Mouse (Mus musculus) liver, adult 2 months (tissue): ENCODE results near the gene Gm614. TPM values are rescaled to one million over a fixed set of nuclear protein-coding genes. Genes with fewer than 3 reads are reported as not detected.

ENCODE experiments used
- DNase-seq: peaks from one replicate; pipeline ENCODE4 v3.0.0-alpha.2; 2011; ENCODE audit warnings: low read depth, low spot score; ENCODE audit errors: extremely low read depth
- H3K27ac ChIP-seq: fragments of 200-500 bp; replicated peaks from 2 replicates; pipeline ENCODE4 v1.5.1; 2012; ENCODE audit warnings: low read depth, mild to moderate bottlenecking, control low read depth, inconsistent platforms, low read length; ENCODE audit not compliant: insufficient read depth
- H3K27me3 ChIP-seq: fragments of 200-500 bp; 2 replicates; pipeline ENCODE4 v1.6.1; 2012; ENCODE audit warnings: mild to moderate bottlenecking, moderate library complexity, low read length, inconsistent platforms; ENCODE audit not compliant: control insufficient read depth, insufficient read depth
- H3K36me3 ChIP-seq: fragments of 200-500 bp; 2 replicates; pipeline ENCODE4 v1.6.1; 2012; ENCODE audit warnings: low read length, inconsistent platforms; ENCODE audit not compliant: control insufficient read depth, insufficient read depth
- H3K4me1 ChIP-seq: fragments of 200-500 bp; 2 replicates; pipeline ENCODE4 v1.6.1; 2011; ENCODE audit warnings: low read length; ENCODE audit not compliant: control insufficient read depth, insufficient read depth
- H3K4me3 ChIP-seq: fragments of 200-500 bp; 2 replicates; pipeline ENCODE4 v1.5.1; 2011; ENCODE audit warnings: low read depth, mild to moderate bottlenecking, control low read depth, low read length, moderate library complexity; ENCODE audit not compliant: insufficient read depth
- H3K79me2 ChIP-seq: fragments of 200-500 bp; 2 replicates; pipeline ENCODE4 v1.6.1; 2012; ENCODE audit warnings: inconsistent platforms, mild to moderate bottlenecking, low read length, moderate library complexity; ENCODE audit not compliant: control insufficient read depth, insufficient read depth
- H3K9ac ChIP-seq: fragments of 200-500 bp; 2 replicates; pipeline ENCODE4 v1.6.1; 2012; ENCODE audit warnings: low read depth, mild to moderate bottlenecking, control low read depth, inconsistent platforms, low read length
- CTCF ChIP-seq: fragments of 200-500 bp; IDR thresholded peaks from 2 replicates; pipeline ENCODE4 v1.5.1; 2011; ENCODE audit warnings: low read depth, low read length, control low read depth
- POLR2A ChIP-seq: fragments of 200-500 bp; IDR thresholded peaks from 2 replicates; pipeline ENCODE4 v1.6.1; 2011; ENCODE audit warnings: low read length, control low read depth; ENCODE audit not compliant: insufficient read depth; ENCODE audit errors: extremely low read depth
- WGBS: fragments of 180-500 bp; shearing (Covaris S2); methylation state at CpG from one replicate; pipeline ENCODE4 v1.1.7; 2018; 5-methylcytosine and 5-hydroxymethylcytosine counted together
- polyA plus RNA-seq: library from polyadenylated mRNA; depleted of rRNA; stranded (reverse); fragments of >200 nt; gene quantifications from 2 replicates; pipeline ENCODE4 v1.2.3, GENCODE M21; 2012; rRNA removed
- total RNA-seq: library from RNA; depleted of rRNA; stranded (reverse); fragments of >200 nt; gene quantifications from 2 replicates; pipeline ENCODE4 v1.2.3, GENCODE M21; 2014; rRNA removed

Gene Gm614
- total RNA-seq (not detected in 2 replicates), polyA plus RNA-seq (not detected in 2 replicates)

DNA sequence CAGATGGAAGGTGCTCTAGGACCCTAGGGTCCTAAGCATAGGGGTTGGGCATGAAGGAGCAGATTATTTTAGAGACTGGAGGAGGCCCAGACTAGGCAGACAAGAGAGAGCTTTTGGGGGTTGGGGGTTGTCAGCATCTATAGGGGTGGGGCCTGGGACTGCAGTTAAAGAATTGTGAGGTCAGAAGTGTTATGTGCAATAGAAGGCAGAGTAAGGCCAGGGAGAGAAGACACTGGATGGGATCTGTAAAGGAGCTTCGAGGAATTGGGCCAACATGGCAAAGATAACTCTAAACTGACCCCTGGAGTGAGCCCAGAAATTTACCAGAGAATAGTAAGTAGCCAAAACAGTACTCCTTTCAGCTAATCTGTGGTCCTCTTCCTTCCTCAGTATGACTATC, at the start of gene Gm614:
Gm614 (minus strand) TSS at position 101 of the 400 bp plus-strand sequence.
- H3K36me3 ChIP-seq, result no peaks in the 10 kb centered on the region
- H3K27ac ChIP-seq, result no peak within 1 kb of the TSS
- DNase-seq, result no peak
- no peak for TF ChIP-seq POLR2A
- TF ChIP-seq CTCF, result no peak
- no peaks in the 10 kb centered on the region for H3K27me3 ChIP-seq
- H3K79me2 ChIP-seq, result no peaks in the 10 kb centered on the region
- no peak within 1 kb of the TSS for H3K4me3 ChIP-seq
- no peak within 1 kb of the TSS for H3K9ac ChIP-seq
- H3K4me1 ChIP-seq, result no peaks in the 10 kb centered on the region; the same call in 1 of the 2 replicates
- WGBS, result 94% methylated on average over 1 of the region's 1 CpGs

GRCm38 (mm10) chrX:101309299-101309698, 45.5 kb upstream of the Gm614 start:
- TF ChIP-seq CTCF (no peak), POLR2A (no peak)
- no peak for DNase-seq
- no peak overlapping the region for H3K9ac ChIP-seq
- H3K4me3 ChIP-seq, result no peak overlapping the region
- no peaks in the 10 kb centered on the region for H3K36me3 ChIP-seq
- 92% methylated on average over 5 of the region's 5 CpGs for WGBS
- no peaks in the 10 kb centered on the region for H3K79me2 ChIP-seq
- no peak overlapping the region for H3K27ac ChIP-seq
- no peaks in the 10 kb centered on the region for H3K27me3 ChIP-seq
- no peaks in the 10 kb centered on the region for H3K4me1 ChIP-seq

DNA sequence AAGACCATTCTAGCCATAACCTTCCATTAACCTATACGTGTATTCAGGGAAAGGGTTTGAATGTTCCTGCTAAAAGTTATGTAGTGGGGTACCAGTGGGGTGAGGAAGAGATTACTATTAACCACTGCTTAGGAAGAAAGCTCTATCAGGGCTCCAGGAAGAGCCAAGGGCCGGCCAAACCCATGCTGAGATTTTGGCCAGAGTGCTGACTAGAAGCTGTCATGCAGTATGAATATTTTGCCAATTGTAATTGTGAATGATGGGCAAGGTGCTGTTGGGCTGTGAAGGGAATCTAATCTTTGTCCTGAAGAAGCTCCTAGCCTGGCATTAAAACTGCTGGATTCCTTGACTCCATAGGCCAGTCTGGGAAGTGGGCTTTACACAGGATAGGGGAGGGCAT, 40.9 kb upstream of the Gm614 start:
- no peak for DNase-seq
- no peak overlapping the region for H3K27ac ChIP-seq
- H3K4me3 ChIP-seq, result no peak overlapping the region
- no peaks in the 10 kb centered on the region for H3K79me2 ChIP-seq
- no peaks in the 10 kb centered on the region for H3K36me3 ChIP-seq
- no peak for TF ChIP-seq CTCF
- no peak for TF ChIP-seq POLR2A
- no peaks in the 10 kb centered on the region for H3K27me3 ChIP-seq
- no peak overlapping the region for H3K9ac ChIP-seq
- 79% methylated on average over 2 of the region's 2 CpGs for WGBS
- H3K4me1 ChIP-seq, result no peaks in the 10 kb centered on the region

- H3K4me1 ChIP-seq, result no peaks in the 10 kb centered on the region; the same call in 1 of the 2 replicates
- 0 out of 2 replicates have a peak, but pooled peaks cover 3% of the 10 kb centered on the region for H3K27me3 ChIP-seq
- no peaks in the 10 kb centered on the region for H3K79me2 ChIP-seq
- H3K27ac ChIP-seq, result no peak overlapping the region
- TF ChIP-seq POLR2A (no peak), CTCF (no peak)
- DNase-seq, result no peak
- H3K4me3 ChIP-seq, result no peak overlapping the region
- H3K36me3 ChIP-seq, result no peaks in the 10 kb centered on the region
- H3K9ac ChIP-seq, result no peak overlapping the region
- 88% methylated on average over 8 of the region's 9 CpGs for WGBS
Measured at GRCm38 (mm10) chrX:101301654-101302053, 37.9 kb upstream of the Gm614 start.

GRCm38 (mm10) chrX:101300427-101301030, 36.7 kb upstream of the Gm614 start:
- peaks cover 2% of the 10 kb centered on the region; the same call in 1 of the 2 replicates for H3K36me3 ChIP-seq
- 48% methylated on average over 13 of the region's 13 CpGs for WGBS
- TF ChIP-seq POLR2A, result no peak
- TF ChIP-seq CTCF, result no peak
- no peak overlapping the region for H3K4me3 ChIP-seq
- H3K4me1 ChIP-seq, result no peaks in the 10 kb centered on the region; the same call in 1 of the 2 replicates
- H3K27me3 ChIP-seq, result 0 out of 2 replicates have a peak, but pooled peaks cover 3% of the 10 kb centered on the region
- H3K27ac ChIP-seq, result no peak overlapping the region
- H3K9ac ChIP-seq, result no peak overlapping the region
- H3K79me2 ChIP-seq, result no peaks in the 10 kb centered on the region
- no peak for DNase-seq
